Mouse (Mus musculus): ENCODE measurements at regions not wholly inside any gene's neighbourhood (a gene's known extent, or its start where the extent isn't known, plus 50 kb on each side); places are given as distances from the start of the nearest gene placed in this dataset.

DNA sequence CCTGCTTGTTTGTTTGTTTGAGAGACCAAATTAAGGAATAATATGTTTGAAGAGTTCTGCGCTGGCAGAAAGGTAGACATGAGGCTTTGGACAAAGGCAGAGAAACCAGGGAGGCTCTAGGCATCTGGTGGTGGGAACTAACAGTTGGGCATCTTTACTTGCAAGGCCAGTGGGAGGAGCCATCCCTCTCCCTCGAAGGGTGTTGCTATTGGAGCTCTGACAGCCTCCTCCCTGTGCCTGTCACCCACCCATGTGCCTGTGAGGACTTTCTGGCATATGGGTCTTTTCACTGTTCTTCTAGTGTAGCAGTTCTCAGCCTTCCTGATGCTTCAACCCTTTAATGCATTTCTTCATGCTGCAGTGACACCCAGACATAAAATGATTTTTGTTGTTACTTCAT, 206.7 kb upstream of the Prok2 start:
- TF ChIP-seq EP300 (IDR thresholded peaks at IDR 0.05; ENCODE audit: low read depth): no peak
- TF ChIP-seq CTCF (IDR thresholded peaks at IDR 0.05; ENCODE audit: low read depth): no peak
